Mouse (Mus musculus) kidney, postnatal 14 days (tissue): Measurements from ENCODE around the gene Ptpn6.
A peak's percentile ranks its signal among the peaks of the same experiment; 100 is the strongest.

Source experiments
- DNase-seq: peaks from one replicate; pipeline ENCODE4 v3.0.0; 2022; ENCODE audit warnings: mixed read lengths

The Ptpn6 gene

DNA sequence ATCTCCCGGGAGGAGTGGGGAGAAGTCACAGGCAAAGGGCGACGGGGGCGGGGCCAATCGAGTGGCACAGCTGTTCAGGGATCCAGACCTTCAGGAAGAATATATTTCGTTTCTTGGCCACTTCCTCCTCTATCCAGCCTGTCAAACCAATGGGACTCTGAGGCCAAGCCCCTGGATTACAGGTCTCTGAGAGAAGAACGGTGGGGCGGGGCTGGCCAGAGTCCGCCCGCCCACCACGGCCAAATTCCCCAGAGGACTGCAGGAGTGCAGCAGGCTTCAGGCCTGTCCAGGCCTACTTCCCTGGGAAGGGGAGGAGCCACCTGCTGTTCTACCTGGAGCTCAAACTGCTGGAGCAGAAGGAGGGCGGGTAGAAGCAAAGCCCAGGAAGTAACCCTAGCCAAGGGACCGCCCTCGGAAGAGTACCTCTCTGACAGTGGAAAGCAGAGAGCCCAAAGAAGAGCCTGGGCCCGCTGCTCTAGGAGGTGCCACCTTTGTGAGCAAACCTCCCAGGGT lies at the start of gene Ptpn6:
Gene Ptpn6, minus strand, starts transcription at position 204 of the 513 bp plus-strand sequence.
- peak; percentile 93 for DNase-seq

DNA sequence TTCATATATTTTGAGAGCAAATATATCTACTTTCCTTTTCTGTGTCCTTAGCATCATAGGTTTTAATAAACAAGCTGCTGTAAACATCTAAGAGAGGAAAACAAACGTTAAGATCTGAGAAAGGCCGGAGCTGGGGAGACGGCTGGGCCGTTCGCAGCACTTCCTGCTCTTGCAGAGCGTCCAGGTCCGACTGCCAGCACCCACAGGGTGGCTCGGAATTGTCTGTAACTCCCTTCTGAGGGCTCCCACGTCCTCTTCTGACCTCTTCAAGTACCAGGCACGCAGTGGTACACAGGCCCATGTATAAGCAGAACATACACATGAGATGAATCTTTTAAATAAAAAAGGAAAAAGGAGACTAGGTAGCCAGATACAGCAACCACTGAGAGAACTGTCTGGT lies 49.2 kb upstream of the Ptpn6 start:
- DNase-seq = no peak

DNA sequence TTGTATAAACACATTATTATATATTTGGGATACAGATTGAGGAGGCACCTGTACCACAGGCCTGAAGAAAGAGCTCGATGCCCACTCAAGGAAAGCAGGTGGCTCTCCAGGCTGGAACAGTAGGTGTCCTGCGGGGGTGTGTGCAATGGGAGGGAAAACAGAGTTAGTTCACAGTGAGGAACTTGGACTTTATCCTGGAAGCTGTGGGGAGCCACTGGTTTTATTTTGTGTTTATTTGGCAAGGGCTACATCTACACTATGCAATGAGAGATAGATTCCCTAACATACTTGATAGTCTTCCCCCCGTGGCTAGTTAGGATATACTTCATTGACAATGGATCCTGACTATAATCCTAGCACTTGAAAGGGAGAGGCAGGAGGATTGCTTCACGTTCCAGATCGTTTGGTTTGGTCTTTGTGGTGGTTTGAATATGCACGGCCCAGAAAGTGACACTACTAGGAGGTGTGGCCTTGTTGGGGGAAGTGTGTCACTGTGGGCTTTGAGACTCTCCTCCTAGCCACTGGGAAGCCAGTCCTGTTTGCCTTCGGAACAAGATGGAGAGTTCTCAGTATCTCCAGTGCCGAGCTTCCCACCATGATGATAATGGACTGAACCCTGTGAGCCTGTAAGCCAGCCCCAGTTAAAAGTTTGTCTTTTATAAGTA lies 48.4 kb upstream of the Ptpn6 start:
- DNase-seq = peak; percentile 25

DNA sequence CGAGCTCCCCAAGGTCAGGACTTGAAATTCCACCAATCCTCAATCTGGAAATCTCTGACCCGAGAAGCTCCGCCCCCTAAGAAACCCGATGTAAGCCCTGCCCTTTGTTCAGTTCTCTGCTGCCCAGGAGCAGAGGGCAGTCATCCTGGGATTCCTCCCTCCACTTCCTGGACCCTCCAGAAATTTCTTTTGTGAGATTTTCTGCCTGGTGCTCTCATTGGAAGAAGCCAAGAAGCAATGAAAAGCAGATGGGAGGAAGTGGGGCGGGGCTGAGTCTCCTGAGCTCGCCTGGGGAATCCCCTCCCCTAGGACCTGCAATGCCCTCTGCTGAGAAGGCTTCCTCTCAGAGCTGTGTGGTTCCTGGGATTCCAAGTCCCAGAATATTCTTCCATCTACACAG lies 43.9 kb upstream of the Ptpn6 start:
- DNase-seq = peak; percentile 53

DNA sequence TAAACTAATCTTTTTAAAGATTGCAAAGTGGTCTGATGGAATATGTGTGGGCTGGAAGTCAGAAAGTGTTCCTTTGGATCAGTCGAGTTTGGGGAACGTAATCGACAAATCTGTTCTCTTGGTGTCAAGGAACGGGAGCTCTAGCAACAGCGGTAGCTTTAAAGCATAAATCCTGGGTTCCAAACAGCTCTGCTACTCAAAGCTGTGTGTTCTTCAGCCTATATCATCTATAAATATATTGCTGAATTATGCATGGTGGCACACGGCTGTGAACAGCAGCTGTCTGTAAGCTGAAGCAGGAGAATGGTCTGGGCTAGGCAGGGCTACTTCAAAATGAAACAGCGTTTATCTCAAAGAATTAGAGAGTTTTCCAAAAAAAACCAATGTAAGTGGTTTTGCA lies 42.4 kb upstream of the Ptpn6 start:
- no peak for DNase-seq

DNA sequence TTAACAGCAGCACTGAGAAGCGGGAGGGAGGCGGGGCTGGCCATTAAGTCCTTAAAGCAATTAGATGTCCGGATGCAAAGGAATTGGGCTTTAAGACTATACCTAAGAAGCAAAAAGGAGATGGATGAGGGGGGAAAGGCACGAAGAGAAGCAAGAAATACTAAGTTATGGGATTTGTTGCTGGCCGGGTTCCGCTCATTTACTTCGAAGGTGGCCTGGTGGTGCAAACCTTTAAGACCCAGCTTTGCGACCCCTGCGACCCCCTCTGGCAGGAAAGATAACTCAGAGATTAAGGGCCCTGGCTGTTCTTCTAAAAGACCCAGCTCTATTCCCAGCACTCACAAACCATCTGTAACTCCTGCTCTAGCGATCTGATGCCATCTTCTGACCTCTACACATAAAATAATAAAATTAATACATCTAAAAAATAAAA lies 41.5 kb upstream of the Ptpn6 start:
- DNase-seq = no peak

DNA sequence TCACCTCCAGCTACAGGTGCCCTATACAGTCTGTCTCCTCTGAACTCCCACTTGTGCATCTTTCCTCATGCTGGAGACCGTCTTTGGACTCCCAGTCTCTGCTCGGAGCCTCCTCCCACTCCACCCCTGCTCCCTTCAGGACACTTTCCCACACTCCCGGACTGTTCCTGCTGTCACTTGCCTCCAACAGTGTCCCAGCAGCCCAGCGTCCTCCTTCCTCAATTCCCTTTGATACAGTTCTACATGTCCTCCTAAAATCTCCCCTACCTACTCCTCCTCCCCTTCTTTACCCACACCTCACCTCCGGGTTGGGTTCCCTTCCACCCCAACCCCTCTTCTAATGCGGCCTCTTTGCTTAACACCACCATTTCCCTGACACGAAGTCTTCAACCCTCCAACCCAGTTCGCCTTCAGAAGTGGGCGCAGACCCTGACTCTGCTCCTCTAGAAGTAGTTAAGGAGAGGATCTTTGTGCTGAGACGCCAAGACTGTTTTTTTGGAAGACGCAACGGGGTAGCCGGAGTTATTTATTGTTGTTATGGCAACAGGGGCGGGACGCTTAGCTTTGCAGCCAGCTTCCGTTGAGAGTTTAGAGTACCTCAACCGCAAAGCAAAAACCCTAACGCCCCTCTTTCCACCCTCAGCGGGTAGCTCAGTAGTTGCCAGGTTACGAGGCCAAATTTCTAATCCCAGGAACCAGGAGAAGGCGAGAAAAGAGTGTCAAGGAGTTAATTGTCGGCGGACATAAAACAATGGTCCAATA lies 40.9 kb upstream of the Ptpn6 start, which contains the start of gene Lrrc23:
Gene Lrrc23, minus strand, starts transcription at position 506 of the 762 bp plus-strand sequence.
- DNase-seq = peak; percentile 63

DNA sequence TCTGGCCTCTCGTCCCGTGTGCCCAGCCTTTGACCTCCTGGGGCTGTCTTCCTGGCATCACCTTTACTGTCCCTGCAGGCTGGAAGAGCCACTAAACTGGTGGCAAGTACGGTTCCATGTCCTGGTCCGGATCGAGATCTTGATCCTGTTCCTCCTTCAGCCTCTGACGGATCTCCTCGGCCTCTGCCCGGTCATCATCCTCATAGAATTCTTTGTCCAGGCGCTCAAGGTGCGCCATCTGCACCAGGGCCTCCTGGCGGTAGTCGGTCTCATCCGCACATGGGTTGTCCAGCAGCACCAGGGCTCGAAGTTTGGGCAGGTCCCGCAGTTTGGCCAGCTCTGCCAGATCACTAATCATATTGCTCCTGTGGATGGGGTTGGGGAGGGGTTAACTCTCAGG lies 32.0 kb upstream of the Ptpn6 start:
- DNase-seq = no peak

DNA sequence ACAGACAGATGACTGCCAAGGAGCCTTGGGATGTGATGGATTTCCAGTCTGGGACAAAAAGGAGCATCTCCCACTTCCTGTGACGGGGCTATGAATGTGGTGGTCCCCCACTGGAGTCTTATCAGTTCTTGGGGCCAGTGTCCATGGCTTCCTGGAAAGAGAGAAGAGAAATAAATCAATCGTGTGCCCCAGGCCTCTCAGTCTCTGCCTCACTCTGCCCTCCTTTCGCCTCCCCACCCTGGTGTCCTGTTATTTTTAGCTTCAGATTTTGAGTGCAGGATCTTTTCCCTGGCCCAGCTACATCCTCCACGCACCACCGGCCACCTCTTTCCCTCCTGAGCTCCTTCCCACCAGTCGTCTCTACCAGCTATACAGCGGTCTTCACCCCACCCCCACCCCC lies 31.5 kb upstream of the Ptpn6 start:
- DNase-seq = no peak

DNA sequence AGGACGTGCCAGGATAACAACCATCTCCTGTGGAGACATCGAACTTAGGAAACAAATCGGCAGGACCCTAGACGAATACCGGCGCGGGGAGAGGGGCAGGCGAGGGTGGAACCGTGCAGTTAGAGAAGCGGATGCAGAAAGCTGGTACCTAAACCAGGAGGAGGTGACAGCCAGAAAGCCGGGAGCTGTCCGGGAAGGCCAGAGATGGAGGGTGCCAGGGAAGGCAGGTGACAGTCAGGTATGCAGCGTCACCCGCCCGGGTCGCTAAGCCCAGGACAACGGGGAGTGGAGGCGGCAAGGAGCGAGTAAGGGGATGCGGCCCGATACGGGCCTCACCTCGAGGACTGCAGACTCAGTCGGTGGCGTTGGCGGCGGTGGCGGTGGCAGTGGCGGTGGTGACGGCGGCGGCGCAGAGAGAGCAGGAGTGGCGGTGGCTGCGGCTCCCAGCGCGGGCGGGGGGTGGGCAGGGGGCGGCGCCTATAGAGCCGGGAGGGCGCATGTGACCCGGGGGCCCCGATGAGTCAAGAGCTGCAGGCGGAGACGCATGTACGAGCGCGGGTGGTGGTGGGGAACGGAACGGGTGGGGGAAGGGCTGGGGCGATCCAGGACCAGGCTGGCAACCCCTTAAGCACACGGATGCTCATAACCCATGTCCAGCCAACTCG lies 30.7 kb upstream of the Ptpn6 start, which contains the start of gene Eno2:
Gene Eno2, minus strand, starts transcription at position 573 of the 665 bp plus-strand sequence.
- DNase-seq = peak; percentile 54

DNA sequence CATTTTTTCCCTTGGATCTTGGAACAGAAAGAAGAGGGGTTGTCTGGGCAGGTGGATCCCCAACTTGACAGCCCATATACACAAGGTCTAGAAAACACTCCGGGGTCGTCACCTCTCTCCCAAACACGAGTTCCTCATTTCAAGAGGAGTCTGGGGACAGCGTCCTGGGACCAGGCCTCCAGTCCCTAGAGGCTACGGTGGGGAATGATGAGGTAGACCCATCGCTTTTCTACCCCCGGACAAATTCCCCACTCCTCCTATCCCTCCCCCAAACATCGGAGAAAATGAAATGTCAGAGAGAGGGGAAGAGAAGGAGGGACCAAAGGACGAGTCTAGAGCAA lies 30.2 kb upstream of the Ptpn6 start:
- no peak for DNase-seq

DNA sequence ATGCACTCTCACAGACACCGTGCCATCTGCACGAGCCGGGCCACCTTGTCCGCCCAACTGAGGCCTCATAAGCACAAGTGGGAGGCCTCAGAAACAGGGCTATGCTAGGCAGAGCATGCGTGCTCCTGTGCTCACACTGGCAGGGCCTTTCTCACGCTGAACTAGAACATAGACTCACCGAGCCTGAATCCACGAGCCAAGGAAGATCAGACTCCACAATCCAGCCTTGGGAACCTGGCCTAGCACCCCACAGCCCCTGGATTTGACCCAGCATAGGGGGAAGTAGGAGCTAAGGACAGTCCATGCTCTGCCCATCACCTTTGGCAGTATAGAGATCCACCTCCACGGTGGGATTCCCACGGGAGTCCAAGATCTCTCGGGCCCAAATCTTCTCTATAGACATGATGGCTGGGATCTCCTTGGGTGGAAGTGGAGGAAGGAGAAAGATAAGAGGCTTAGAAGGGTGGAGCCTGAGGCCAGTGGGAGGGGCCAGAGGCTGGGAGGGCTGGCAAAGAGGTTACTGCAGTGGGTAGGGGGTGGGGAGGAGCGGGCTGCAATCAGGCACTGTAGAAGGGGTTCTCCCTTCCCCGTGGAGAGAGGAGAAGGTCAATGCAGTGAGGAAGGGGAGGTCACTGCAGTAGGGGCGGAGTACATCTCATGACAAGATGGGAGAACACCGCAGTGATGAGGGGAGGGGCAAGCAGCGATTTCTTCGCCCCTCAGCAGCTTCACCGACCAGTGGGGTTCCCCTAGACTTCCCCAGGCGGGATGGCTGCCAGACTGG lies 29.6 kb upstream of the Ptpn6 start:
- DNase-seq = no peak

DNA sequence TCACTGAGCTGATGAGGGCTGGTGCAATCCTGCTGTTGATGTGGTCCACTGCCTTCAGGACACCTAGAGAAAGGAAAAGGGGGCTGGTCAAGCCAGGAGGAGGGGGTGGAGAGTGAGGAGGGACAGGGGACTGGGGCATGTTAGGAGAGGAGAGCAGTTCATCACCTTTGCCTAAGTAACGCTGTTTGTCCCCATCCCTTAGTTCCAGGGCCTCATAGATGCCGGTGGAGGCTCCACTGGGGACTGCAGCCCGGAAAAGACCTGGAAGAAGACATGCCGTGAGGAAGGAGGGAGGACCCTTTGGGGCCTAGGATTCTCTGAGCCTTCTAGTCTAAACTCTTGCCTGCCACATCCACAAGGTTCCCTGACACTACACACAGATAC lies 29.0 kb upstream of the Ptpn6 start:
- no peak for DNase-seq

DNA sequence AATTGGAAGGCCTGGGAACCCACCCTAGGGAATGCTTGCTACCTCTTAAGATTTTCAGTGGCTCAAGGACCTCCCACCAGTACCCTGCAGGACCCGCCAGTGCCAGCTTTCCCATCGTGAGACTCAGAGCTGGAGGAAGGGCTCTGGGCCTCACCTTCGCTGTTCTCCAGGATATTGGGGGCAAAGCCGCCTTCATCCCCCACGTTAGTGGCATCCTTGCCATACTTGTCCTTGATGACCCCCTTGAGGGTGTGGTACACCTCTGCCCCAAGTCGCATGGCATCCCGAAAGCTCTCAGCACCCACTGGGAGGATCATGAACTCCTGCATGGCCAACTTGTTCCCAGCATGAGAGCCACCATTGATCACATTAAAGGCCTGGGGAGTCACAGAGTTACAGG lies 27.4 kb upstream of the Ptpn6 start:
- DNase-seq = no peak

DNA sequence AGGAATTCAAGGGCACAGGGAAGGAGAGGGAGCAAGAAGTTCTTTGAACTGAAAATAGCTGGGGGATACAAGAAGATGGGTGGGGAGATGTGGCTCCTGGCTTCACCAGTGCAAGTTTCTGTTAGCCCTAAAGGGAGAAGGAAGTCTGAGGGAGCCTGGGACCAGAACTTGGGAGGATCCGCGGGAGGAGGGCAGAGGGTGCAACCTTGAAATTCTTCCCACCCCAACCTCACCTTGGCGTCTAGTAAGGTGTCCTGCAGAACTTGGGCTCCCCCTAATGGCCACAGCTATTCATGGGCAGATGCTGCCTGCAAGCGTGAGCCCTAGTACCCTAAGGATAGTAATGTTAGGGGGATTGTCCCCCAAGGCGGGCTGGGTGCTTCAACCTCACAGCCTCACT lies 20.7 kb upstream of the Ptpn6 start:
- DNase-seq = peak; percentile 92

DNA sequence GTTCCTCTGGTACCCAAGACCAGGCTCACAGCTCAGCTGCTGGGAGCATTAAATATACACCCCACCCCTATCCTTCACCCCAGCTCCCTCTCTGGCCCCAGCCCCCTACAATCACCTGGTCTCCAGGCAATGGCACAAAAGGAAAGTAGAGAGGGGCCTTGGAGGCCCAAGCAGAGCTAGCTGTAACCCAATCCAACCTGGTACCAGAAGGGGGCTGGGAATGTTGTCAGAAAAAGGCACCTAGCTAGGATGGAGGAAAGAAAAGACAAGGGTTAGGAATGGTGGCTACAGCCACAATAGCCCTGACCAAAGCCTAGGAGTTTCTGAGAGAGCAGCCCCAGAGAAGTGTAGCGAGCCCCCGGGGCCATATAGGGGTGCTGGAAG lies 20.3 kb upstream of the Ptpn6 start:
- DNase-seq = no peak

DNA sequence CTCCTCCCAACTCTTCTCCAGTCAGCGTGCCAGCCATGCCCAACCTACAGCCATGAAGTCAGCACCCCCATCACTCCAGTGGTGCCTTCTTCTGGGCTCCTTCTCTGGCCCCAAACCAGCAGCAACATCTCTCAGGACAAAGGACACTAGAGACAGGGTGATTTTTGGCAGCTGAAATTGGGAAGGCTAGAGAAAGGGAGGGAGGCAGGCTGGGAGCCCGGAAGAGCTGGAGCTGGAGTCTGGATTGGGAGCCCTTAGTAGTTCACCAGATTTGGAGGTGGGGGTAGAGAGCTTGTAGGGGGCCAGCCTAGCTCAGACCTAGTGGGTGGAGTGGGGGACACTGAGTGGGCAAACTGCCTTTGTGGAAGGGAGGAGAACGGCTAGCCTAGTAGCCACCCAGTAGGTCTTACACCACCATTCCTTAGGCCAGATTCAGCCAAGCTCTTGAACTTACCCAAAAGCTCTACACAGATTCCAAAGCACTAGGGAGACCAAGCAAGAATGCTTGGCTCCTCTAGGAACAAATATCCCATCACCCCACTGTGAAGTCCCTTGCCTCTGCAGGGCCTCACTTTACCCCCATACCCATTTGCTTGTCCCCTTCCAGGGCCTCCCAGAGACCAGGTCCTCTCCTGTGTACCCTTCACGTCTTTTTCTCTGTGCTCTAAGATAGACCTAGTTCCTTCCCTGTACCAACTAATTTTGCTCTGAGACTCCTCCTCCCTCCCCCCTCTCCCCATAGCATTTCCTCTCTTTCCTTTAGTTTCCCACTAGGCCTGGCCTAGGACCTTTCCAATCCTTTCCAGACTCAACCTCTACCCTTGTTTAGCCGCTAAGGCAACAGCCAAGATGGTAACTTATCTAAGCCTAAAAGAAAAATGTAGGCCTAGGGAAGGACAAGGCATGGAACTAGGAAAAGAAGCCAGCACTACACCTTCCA lies 19.7 kb upstream of the Ptpn6 start:
- peak; percentile 66 for DNase-seq

DNA sequence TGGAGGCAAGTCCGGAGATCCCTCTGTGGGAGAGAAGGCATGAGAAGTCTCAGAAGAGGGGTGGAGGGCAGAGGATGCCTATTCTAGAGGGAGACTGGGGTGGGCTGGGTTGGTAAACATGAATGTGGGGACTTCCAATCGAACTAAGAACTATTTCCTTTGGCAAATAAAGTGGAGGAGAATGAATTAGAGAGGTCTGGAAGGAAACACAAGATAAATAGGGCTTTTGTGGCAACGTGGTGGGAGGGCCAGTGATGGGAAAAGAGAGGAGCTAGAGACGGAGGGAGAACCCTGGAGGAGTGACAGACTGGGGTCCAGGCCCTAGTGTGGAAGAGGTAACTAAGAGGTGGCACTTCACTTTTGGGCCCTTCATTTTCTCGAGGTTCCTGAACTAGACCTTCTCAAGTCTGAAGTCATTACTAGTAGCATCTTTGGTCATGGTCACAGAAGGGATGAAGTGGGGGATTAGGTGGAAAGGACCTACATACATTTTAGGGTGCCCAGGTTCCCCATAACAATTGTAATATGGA lies 18.9 kb upstream of the Ptpn6 start:
- DNase-seq = no peak

DNA sequence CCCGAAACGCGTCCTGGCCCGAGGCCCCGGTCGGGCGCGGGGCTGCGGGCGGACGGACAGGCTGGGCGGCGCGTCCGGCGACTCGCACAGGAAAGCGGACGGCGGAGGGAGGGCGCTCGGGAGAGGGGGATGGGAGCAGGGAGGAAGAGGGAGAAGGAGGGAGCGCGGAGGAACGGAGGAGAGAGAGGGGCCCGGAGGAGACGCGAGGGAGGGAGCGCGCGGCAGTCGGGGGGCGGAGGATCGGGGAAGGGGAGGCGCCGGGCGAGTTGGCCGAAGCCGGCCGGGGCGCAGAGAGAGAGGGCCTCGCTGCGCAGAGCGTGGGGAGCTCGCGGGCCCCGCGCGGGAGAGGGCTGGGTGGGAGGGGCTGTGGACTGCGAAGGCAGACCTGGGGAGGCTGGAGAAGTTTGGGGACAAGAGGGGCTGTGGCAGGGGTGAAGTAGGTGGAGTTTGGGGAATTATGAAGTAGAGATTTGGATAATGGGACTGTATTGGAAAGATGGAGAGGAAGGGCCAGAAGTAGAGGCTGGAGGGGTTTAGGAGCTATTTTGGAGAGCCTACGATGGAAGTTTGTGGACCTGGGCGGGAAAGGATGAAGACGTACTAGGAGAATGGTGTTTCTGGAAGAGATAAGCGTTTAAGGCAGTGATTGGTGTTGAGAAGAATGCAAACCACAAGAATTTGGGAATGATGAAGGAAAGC lies 18.3 kb upstream of the Ptpn6 start:
- DNase-seq = peak; percentile 91

DNA sequence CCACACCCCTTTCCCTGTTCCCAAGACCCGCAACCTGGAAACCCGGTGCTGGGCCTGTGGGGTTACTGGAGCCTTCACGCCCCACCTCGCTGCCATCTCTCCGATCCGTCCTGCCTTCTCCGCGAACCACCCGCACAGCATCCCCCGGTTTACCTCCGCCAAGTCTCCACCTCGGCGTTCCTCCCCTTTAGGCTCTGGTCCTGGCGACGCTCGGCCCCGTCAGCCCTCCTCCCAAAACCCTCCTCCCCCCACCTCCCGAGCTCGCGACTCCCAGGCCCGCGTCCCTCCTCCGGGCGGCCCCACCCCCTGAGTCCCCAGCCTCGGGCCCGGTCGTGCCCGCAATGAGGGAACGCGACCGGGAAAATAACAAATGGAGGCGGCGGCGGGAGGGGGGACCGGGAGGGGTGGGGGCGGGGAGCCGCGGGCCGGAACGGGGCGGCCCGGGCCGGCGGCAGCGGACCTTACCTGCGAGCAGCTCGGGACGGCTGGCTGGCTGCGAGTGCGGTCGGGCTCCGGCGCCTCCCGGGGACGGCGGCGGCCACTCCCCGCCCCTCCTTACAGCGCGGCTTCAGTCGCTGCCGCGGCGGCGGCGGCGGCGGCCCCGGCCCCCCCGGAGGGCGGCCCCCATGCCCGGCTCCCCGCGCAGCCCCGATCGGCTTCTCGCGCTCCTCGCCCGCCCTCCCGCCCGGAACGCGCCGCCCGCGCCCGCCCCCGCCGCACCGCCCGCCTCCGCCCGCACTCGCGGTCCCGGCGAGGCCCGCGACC lies 17.5 kb upstream of the Ptpn6 start, which contains the start of the genes Gm45234 and Atn1:
Gene Gm45234, minus strand, starts transcription at position 191 of the 765 bp plus-strand sequence.
Gene Atn1, minus strand, starts transcription at position 694 of the 765 bp plus-strand sequence.
- peak; percentile 87 for DNase-seq
